Mouse (Mus musculus): ENCODE data around the gene Zic3.

DNA sequence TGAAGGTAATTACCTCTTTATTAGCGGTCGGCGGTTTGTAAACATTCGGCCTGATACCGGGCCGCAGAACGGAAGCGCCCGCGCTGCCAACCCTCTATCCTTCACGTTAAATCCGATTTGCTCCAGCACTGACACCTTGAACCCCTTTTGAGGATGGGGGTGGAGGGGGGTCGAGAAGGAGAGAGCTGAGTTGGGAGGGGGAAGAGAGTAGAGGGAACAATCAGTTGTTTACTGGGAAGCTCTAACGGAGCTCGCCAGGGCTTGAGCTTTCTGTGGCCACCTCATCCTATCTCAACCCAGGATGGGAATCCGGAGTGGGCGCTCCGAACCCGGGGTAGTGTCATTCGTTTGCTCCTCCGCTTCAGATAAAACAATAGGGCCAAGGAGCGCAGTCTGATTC, 11.0 kb downstream of the Zic3 start:
- TF ChIP-seq POLR2A (IDR thresholded peaks at IDR 0.05; ENCODE audit: borderline replicate concordance, insufficient read depth, low read length) (no peak), CTCF (IDR thresholded peaks at IDR 0.05; ENCODE audit: borderline replicate concordance, insufficient read depth, low read depth, low read length) (no peak)

Measured in cerebellum, adult 2 months (tissue).